Mouse (Mus musculus) liver, embryonic 11.5 days (tissue): ENCODE measurements at regions not wholly inside any gene's neighbourhood (a gene's known extent, or its start where the extent isn't known, plus 50 kb on each side); places are given as distances from the start of the nearest gene placed in this dataset.

Source experiments
- ATAC-seq: fragments of 200-750 bp; cut with Nextera tagmentation; replicated peaks from 2 replicates; pipeline ENCODE4 v1.8.0; 2017; ENCODE audit warnings: moderate number of reproducible peaks, mild to moderate bottlenecking, moderate TSS enrichment, moderate library complexity; ENCODE audit not compliant: low FRiP score
- DNase-seq: peaks from one replicate; pipeline ENCODE4 v3.0.0-alpha.2; 2017; ENCODE audit warnings: low spot score
- H3K27ac ChIP-seq: fragments of 300-500 bp; sonication (generic); 2 replicates; pipeline ENCODE4 v1.5.1; 2014; ENCODE audit warnings: mild to moderate bottlenecking, low read depth, low read length, control low read depth
- H3K27me3 ChIP-seq: fragments of 300-500 bp; sonication (generic); replicated peaks from 2 replicates; pipeline ENCODE4 v1.6.1; 2014; ENCODE audit warnings: low read length, mixed read lengths; ENCODE audit not compliant: control insufficient read depth, insufficient read depth
- H3K36me3 ChIP-seq: fragments of 300-500 bp; sonication (generic); 2 replicates; pipeline ENCODE4 v1.6.1; 2014; ENCODE audit warnings: mild to moderate bottlenecking, low read length, moderate library complexity, mixed read lengths; ENCODE audit not compliant: control insufficient read depth, insufficient read depth
- H3K4me1 ChIP-seq: fragments of 300-500 bp; sonication (generic); replicated peaks from 2 replicates; pipeline ENCODE4 v1.6.1; 2014; ENCODE audit warnings: low read length, mixed read lengths; ENCODE audit not compliant: control insufficient read depth, insufficient read depth
- H3K4me2 ChIP-seq: fragments of 300-500 bp; sonication (generic); 2 replicates; pipeline ENCODE4 v1.6.1; 2014; ENCODE audit warnings: mild to moderate bottlenecking, control low read depth, moderate library complexity
- H3K4me3 ChIP-seq: fragments of 300-500 bp; sonication (generic); 2 replicates; pipeline ENCODE4 v1.5.1; 2014; ENCODE audit warnings: low read depth, low read length, control low read depth
- H3K9ac ChIP-seq: fragments of 300-500 bp; sonication (generic); 2 replicates; pipeline ENCODE4 v1.6.1; 2014; ENCODE audit warnings: low read depth, low read length, control low read depth
- H3K9me3 ChIP-seq: fragments of 300-500 bp; sonication (generic); 2 replicates; pipeline ENCODE4 v1.6.1; 2016; ENCODE audit warnings: low read length, inconsistent platforms, mixed read lengths; ENCODE audit not compliant: control insufficient read depth
- WGBS: fragments of 180-500 bp; shearing (Covaris S2); extraction: QIAGEN DNeasy Blood & Tissue Kit; methylation state at CpG from one replicate; pipeline ENCODE4 v1.1.7; 2014; 5-methylcytosine and 5-hydroxymethylcytosine counted together

DNA sequence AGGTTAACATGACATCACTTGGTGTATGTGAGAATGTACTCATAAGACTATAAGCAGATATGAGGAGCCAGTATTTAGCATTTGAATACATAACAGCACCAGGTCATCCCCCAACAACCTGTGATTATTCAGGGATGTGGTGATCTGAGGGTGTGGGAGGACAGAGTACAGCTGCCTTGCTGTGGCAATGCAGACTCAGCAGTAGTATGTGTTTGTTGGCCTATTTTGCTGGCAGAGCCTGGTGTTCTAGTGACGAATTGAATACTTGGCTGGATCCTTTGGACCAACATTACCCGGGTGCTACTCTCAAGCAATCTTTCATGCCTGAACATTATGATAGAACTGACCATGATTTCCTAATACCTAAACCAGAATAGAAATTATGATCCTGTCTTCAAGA is 409.1 kb upstream of the Actbl2 start:
- Histone ChIP-seq H3K27me3 (no peaks in the 10 kb centered on the region), H3K36me3 (no peaks in the 10 kb centered on the region), H3K9ac (no peak overlapping the region), H3K4me2 (no peak overlapping the region), H3K4me3 (no peak overlapping the region), H3K27ac (no peak overlapping the region), H3K9me3 (no peaks in the 10 kb centered on the region), H3K4me1 (no peaks in the 10 kb centered on the region)
- DNase-seq (no peak), ATAC-seq (no peak)
- 85% methylated on average over 2 of the region's 2 CpGs for WGBS

DNA sequence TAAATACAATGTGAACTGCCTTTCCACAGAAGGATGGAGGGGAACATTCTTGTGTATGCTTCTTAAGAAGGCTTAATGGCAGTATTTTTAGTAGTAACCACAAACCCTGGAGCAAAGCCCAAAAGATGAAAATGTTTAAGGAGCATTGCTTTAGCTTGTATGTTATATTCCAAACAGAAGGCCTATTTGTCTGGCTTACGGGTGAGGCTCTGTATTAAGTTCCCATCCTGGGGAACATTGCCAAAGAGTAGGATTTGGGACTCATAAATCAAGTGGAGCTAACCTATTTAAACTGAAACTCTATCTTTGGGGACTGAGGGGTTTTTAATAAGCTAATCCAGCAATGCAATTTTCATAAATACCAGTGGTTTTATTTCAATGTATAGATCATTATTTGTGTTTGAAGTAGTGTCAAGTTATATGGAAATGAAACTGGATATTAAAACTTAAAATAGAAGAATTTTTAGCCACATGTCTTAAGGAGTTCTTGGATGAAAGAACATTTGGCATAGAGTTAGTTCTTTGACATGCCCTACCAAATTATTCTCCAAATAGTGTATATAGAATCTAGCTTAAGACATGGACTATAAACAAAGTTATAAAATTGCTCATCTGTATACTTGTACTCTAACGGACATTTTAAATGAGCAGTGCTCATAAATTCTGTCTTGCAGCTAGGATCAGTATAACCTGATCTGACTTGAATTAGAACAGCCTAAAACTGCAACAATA is 401.7 kb upstream of the Actbl2 start:
- no peak overlapping the region for H3K4me3 ChIP-seq
- H3K9me3 ChIP-seq = no peaks in the 10 kb centered on the region
- H3K36me3 ChIP-seq = no peaks in the 10 kb centered on the region
- H3K9ac ChIP-seq = no peak overlapping the region
- ATAC-seq = no peak
- DNase-seq = no peak
- no peak overlapping the region for H3K27ac ChIP-seq
- H3K27me3 ChIP-seq = no peaks in the 10 kb centered on the region
- 82% methylated on average over 2 of the region's 2 CpGs for WGBS
- no peaks in the 10 kb centered on the region for H3K4me1 ChIP-seq
- H3K4me2 ChIP-seq = no peak overlapping the region

DNA sequence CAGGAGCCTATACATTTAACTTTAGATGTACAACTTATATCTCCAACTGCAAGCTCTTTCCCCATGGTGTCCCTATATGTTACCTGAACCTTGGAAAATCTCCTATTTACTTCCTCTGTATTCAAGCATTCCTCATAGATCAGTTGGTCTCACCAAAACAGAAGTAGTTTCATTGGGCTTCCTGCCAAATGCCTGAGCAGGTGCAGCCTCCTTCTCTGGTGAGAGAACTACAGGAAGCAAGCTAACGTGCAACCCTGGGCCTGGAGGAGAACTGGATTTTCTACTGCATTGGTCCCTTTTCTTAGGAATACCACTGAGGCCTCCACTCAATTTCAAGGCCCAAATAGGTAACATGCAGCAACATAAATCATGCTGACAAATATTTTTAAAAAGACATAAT is 400.6 kb upstream of the Actbl2 start:
- Histone ChIP-seq H3K4me2 (no peak overlapping the region), H3K27ac (no peak overlapping the region), H3K36me3 (no peaks in the 10 kb centered on the region), H3K4me3 (no peak overlapping the region), H3K27me3 (no peaks in the 10 kb centered on the region), H3K4me1 (no peaks in the 10 kb centered on the region), H3K9ac (no peak overlapping the region), H3K9me3 (no peaks in the 10 kb centered on the region)
- no peak for ATAC-seq
- no peak for DNase-seq
- WGBS = 66% methylated on average over 1 of the region's 1 CpGs

DNA sequence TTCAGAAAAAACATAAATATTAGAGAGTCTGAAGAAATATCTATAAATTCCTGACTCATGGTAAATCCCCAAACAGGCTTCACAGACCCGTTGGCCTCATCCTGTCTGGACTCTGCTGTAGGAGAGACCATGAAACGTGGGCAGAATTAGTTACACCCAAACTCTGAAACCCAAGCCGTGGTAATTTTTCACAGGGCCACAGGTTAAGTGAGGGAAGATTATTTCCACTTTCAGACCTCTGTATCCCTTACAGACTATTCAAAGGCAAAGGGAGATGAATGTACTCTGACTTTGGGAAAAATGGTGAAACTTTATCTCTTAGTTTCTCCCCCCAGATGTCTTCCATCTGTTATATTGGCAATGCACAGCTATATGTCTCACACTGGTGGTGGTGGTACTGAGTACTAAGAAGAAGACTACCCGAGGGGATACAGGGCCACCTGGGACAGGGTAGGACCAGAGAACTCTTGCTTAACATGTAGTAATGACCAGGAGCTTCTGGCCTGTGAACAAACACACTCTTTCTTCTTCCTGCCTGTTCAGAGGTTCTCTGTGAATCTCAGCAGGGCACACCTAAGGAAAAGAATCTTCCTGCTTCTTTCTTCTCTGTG is 388.8 kb upstream of the Actbl2 start:
- no peak overlapping the region for H3K4me3 ChIP-seq
- 67% methylated on average over 4 of the region's 4 CpGs for WGBS
- no peaks in the 10 kb centered on the region for H3K4me1 ChIP-seq
- H3K27ac ChIP-seq = no peak overlapping the region
- H3K9me3 ChIP-seq = no peaks in the 10 kb centered on the region
- H3K27me3 ChIP-seq = no peaks in the 10 kb centered on the region
- no peaks in the 10 kb centered on the region for H3K36me3 ChIP-seq
- ATAC-seq = no peak
- H3K9ac ChIP-seq = no peak overlapping the region
- H3K4me2 ChIP-seq = no peak overlapping the region
- DNase-seq = no peak

DNA sequence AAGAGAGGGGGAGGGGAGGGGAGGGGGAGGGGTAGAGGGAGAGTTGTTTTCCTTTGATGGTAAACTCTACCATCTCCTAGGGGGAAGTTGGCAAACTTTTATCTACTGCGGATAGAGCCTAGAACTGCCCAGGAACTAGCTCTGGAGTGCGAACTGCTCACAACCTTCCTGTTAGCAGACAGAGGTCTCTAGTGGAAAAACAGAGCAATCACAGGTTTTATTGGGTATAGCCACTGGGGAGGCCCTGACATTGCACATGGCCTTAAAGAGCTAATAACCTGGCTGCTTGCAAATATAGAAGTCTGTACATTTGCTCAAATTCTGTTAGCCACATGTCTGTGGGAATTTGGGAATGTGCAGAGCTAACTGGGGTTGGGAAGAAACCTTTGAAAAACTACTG is 388.1 kb upstream of the Actbl2 start:
- DNase-seq (no peak), ATAC-seq (no peak)
- no peak overlapping the region for H3K27ac ChIP-seq
- no peak overlapping the region for H3K4me2 ChIP-seq
- H3K4me3 ChIP-seq = no peak overlapping the region
- no peaks in the 10 kb centered on the region for H3K27me3 ChIP-seq
- WGBS = 21% methylated on average over 2 of the region's 2 CpGs
- H3K9ac ChIP-seq = no peak overlapping the region
- no peaks in the 10 kb centered on the region for H3K36me3 ChIP-seq
- no peaks in the 10 kb centered on the region for H3K9me3 ChIP-seq
- H3K4me1 ChIP-seq = no peaks in the 10 kb centered on the region

DNA sequence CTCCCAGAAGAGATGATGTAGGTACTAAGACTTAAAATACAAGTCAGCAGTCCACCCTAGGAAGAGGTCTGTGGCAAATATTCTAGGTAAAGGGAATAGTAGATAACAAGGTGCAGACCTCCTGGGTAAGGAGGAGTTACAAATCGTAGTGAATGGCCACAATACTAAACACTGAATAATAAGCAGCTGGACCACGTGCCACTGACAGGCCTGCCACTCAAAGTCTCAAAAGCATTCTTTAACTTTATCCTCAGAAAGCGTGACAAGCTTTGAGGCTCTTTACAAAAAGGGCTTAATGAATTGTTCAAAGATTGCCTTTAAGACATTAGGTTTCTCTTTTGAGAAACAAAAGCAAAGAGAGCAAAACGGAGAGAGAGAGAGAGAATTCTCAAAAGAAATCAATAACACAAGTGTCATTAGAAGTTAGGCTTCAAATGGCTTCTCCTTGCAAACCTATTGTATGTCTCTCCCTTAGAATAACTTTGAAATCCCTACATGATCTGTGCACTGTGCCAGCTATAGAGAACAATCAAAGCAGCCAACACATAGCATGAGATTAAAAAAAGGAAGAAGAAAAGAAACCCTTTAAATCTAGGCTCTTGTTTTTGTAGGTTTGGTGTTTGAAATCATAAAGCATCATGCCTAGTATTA is 383.6 kb upstream of the Actbl2 start:
- Histone ChIP-seq H3K9ac (no peak overlapping the region), H3K27ac (no peak overlapping the region), H3K4me3 (no peak overlapping the region), H3K27me3 (no peaks in the 10 kb centered on the region), H3K4me1 (no peaks in the 10 kb centered on the region), H3K9me3 (no peaks in the 10 kb centered on the region), H3K4me2 (no peak overlapping the region), H3K36me3 (no peaks in the 10 kb centered on the region)
- 75% methylated on average over 4 of the region's 4 CpGs for WGBS
- ATAC-seq = no peak
- no peak for DNase-seq

DNA sequence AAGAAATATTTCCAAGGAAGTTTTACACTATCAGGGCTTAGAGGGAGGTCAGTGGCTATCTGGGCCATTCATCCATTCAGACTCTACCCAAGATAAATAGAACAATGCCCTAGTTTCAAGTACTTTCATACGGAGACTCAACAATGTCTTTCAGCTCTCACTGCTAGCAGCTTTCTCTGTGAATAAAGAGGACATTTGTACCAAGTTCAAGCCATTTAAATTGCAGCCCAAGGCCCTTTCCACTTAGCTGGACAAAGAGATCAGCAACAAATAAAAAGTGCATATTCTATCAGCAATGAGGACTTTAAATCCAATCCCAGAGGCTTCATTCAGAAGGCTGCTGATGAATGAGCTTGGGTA is 383.1 kb upstream of the Actbl2 start:
- 56% methylated on average over 1 of the region's 1 CpGs for WGBS
- no peak overlapping the region for H3K27ac ChIP-seq
- ATAC-seq (no peak), DNase-seq (no peak)
- no peaks in the 10 kb centered on the region for H3K27me3 ChIP-seq
- no peaks in the 10 kb centered on the region for H3K4me1 ChIP-seq
- H3K36me3 ChIP-seq = no peaks in the 10 kb centered on the region
- H3K9ac ChIP-seq = no peak overlapping the region
- no peak overlapping the region for H3K4me3 ChIP-seq
- no peak overlapping the region for H3K4me2 ChIP-seq
- no peaks in the 10 kb centered on the region for H3K9me3 ChIP-seq

DNA sequence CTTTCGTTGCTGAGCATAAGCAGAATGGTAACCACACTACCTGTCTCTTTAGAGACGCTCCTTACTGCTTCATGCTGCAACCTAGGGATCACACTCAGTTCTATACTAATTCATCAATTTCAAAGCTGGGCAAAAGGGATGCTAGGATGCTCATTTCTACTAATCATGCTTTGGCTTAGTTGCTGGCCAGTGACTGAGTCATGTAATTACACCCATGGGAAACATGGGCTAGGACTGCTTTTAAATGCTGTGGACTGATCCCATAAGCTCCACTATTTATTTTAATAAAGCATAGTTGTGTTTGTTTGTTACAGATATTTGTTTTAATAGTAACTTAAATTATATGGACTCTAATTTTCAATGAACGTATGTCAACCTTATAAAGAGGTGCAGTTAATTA is 373.2 kb upstream of the Actbl2 start:
- 85% methylated on average over 3 of the region's 3 CpGs for WGBS
- Histone ChIP-seq H3K27me3 (no peaks in the 10 kb centered on the region), H3K4me1 (no peaks in the 10 kb centered on the region), H3K4me2 (no peak overlapping the region), H3K9ac (no peak overlapping the region), H3K4me3 (no peak overlapping the region), H3K27ac (no peak overlapping the region), H3K36me3 (no peaks in the 10 kb centered on the region), H3K9me3 (no peaks in the 10 kb centered on the region)
- ATAC-seq (no peak), DNase-seq (no peak)

DNA sequence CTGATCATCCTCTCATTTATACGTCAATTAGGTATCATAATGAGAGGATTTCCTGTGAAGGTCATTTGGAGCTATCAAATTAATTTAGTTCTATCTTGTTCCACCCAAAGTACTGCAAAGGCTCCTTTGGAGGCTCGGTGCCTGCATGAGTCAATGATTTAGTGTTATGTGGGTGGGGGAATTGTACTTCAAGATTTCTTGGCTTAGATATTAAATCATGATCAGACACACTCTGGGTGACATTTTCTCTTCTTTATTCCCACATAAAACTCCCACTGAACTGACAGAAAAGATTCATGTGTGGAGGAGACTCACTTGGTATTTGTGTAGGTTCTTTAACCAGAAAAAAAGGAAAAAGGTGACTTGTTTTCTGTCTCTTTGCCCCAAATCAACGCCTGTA is 372.6 kb upstream of the Actbl2 start:
- no peak overlapping the region for H3K9ac ChIP-seq
- H3K27me3 ChIP-seq = no peaks in the 10 kb centered on the region
- WGBS = 70% methylated on average over 3 of the region's 3 CpGs
- DNase-seq (no peak), ATAC-seq (no peak)
- no peak overlapping the region for H3K4me3 ChIP-seq
- H3K9me3 ChIP-seq = no peaks in the 10 kb centered on the region
- no peaks in the 10 kb centered on the region for H3K36me3 ChIP-seq
- H3K27ac ChIP-seq = no peak overlapping the region
- H3K4me2 ChIP-seq = no peak overlapping the region
- H3K4me1 ChIP-seq = no peaks in the 10 kb centered on the region
